ENCODE assay signal across 24 mouse cellular contexts in the genomic region with DNA sequence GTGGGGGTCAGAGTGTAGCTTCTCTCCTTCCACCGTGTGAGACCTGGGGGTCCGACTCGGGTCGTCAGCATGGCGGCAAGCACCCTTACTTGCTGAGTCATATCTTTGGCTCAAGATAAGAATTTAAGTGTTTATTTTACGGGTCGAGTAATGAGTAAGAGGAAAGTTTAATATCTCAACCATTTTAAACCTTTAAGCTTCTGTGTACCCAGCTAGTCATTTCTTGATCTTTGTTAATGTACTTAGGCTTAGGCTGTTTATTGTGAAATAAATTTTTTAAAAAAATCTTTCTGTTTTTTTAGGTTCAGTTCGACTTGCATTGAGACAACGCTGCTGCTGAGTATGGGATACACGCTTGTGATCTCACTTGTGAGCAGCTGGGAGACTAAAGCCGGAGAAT. TPM values are rescaled to one million over a fixed set of nuclear protein-coding genes. Genes with fewer than 3 reads are reported as not detected.
A peak's percentile ranks its signal among the peaks of the same experiment; 100 is the strongest.
DNase-seq lines count a peak whose midpoint lies in the region; ATAC-seq and TF ChIP-seq lines count a peak whose summit lies in the region.
"Had no signal": no experiment of that assay in that cellular context is flagged by ENCODE, and none has a peak within 500 bp of the region (broad histone marks: within the 10 kb centered on the region; RNA-seq: fewer than 3 reads in every experiment).

No protein-coding gene starts in this region.

- DNase-seq in gastrocnemius, postnatal 14 days: peak; percentile 1
- DNase-seq in gastrocnemius, postnatal 36 days: no peak
- peak; percentile 52 for DNase-seq in 3134 (ENCODE audit: extremely low read depth, insufficient read length, low spot score)
- DNase-seq in stomach, postnatal 0 days (ENCODE audit: low spot score): no peak
- no peak for DNase-seq in kidney, postnatal 14 days
- DNase-seq in adrenal gland, adult (ENCODE audit: inconsistent age in 2 of 2, low spot score in 1 of 2): no peak
- DNase-seq: adrenal gland, adult 2 months; B cell, adult 2 months; cerebellum, adult 11 months; cerebellum, adult 2 months; cerebellum, adult 9-11 months; cerebellum, postnatal 25 days; heart, postnatal 36 days had no signal

- ATAC-seq in stomach, postnatal 0 days (ENCODE audit: low FRiP score, low TSS enrichment): peak; percentile 58
- ATAC-seq: forebrain, embryonic 15.5 days; hindbrain, embryonic 16.5 days had no signal

- TF ChIP-seq EP300 in stomach, postnatal 0 days (optimal IDR thresholded peaks at IDR 0.05): no peak

- no peaks in the 10 kb centered on the region for H3K4me1 ChIP-seq in embryonic fibroblast, embryonic 13.5 days (ENCODE audit: control insufficient read depth, insufficient read depth, low read length)
- peaks cover 5% of the 10 kb centered on the region for H3K4me1 ChIP-seq in stomach, postnatal 0 days (replicated peaks; ENCODE audit: control insufficient read depth, insufficient read depth)
- H3K4me1 ChIP-seq: embryonic facial prominence, embryonic 12.5 days; embryonic facial prominence, embryonic 15.5 days; forebrain, embryonic 12.5 days; forebrain, embryonic 15.5 days had no signal

- 25% methylated on average over 11 of the region's 11 CpGs for WGBS in stomach, postnatal 0 days

- TF ChIP-seq CTCF in embryonic fibroblast, embryonic 13.5 days (IDR thresholded peaks at IDR 0.05; ENCODE audit: borderline replicate concordance, insufficient read depth, low read length): no peak
- TF ChIP-seq CTCF in stomach, postnatal 0 days (IDR thresholded peaks at IDR 0.05; ENCODE audit: low read depth): no peak

- intact Hi-C loops in gastrocnemius, postnatal 14 days (cut with DNase I; ENCODE audit: low total_unique reads): no loop called here
- intact Hi-C loops in gastrocnemius, postnatal 36 days (cut with DNase I): no loop called here

- H3K36me3 ChIP-seq in stomach, postnatal 0 days (ENCODE audit: control insufficient read depth, insufficient read depth, low read length): no peaks in the 10 kb centered on the region
- H3K36me3 ChIP-seq: embryonic facial prominence, embryonic 12.5 days; embryonic facial prominence, embryonic 15.5 days; forebrain, embryonic 12.5 days; forebrain, embryonic 15.5 days; heart, embryonic 12.5 days; heart, embryonic 15.5 days; hindbrain, embryonic 10.5 days; hindbrain, embryonic 13.5 days had no signal

- no peak overlapping the region for H3K4me3 ChIP-seq in embryonic fibroblast, embryonic 13.5 days (ENCODE audit: insufficient read depth, low read length)
- H3K4me3 ChIP-seq in stomach, postnatal 0 days (ENCODE audit: low read depth, low read length): no peak overlapping the region
- H3K4me3 ChIP-seq: embryonic facial prominence, embryonic 12.5 days; embryonic facial prominence, embryonic 15.5 days; erythroblast, embryonic 14.5 days; forebrain, embryonic 12.5 days; forebrain, embryonic 15.5 days; heart, embryonic 12.5 days; heart, embryonic 15.5 days; hindbrain, embryonic 10.5 days; hindbrain, embryonic 13.5 days had no signal

- H3K9ac ChIP-seq in stomach, postnatal 0 days (ENCODE audit: low read length): no peak overlapping the region
- H3K9ac ChIP-seq: embryonic facial prominence, embryonic 12.5 days; embryonic facial prominence, embryonic 15.5 days; forebrain, embryonic 12.5 days; forebrain, embryonic 15.5 days; heart, embryonic 12.5 days; heart, embryonic 15.5 days; hindbrain, embryonic 13.5 days had no signal

- no peaks in the 10 kb centered on the region for H3K27me3 ChIP-seq in stomach, postnatal 0 days (ENCODE audit: control insufficient read depth, insufficient read depth, low read length)
- H3K27me3 ChIP-seq: embryonic facial prominence, embryonic 12.5 days; embryonic facial prominence, embryonic 15.5 days; forebrain, embryonic 12.5 days; forebrain, embryonic 15.5 days; heart, embryonic 12.5 days; heart, embryonic 15.5 days; hindbrain, embryonic 13.5 days had no signal

- TF ChIP-seq POLR2A in embryonic fibroblast, embryonic 13.5 days (IDR thresholded peaks at IDR 0.05; ENCODE audit: low read depth, low read length): no peak

- H3K9me3 ChIP-seq in stomach, postnatal 0 days (ENCODE audit: control insufficient read depth, low read length): no peaks in the 10 kb centered on the region
- H3K9me3 ChIP-seq: embryonic facial prominence, embryonic 12.5 days; embryonic facial prominence, embryonic 15.5 days; forebrain, embryonic 12.5 days; forebrain, embryonic 15.5 days; heart, embryonic 12.5 days; heart, embryonic 15.5 days; hindbrain, embryonic 10.5 days; hindbrain, embryonic 13.5 days had no signal

- H3K4me2 ChIP-seq in stomach, postnatal 0 days (replicated peaks; ENCODE audit: low read depth): no peak overlapping the region; the same call in 1 of the 2 replicates
- H3K4me2 ChIP-seq: embryonic facial prominence, embryonic 12.5 days; embryonic facial prominence, embryonic 15.5 days; forebrain, embryonic 12.5 days; forebrain, embryonic 15.5 days; heart, embryonic 12.5 days; heart, embryonic 15.5 days; hindbrain, embryonic 13.5 days had no signal

- peak overlapping the region; percentile 18; the same call in 1 of the 2 replicates for H3K27ac ChIP-seq in embryonic fibroblast, embryonic 13.5 days (ENCODE audit: insufficient read depth, low read length)
- H3K27ac ChIP-seq in stomach, postnatal 0 days (replicated peaks): 0 out of 2 replicates have a peak overlapping the region, but pooled peaks have one; percentile 40
- H3K27ac ChIP-seq: embryonic facial prominence, embryonic 12.5 days; embryonic facial prominence, embryonic 15.5 days; forebrain, embryonic 12.5 days; forebrain, embryonic 15.5 days; heart, embryonic 15.5 days; hindbrain, embryonic 10.5 days; hindbrain, embryonic 13.5 days had no signal

RNA-seq across cellular contexts. Expression of a gene that starts 54.0 kb away (rescaled TPM):
- total RNA-seq in gastrocnemius, postnatal 14 days (2021): 1 to 10 TPM; 5.4 to 6.1 TPM
- total RNA-seq in gastrocnemius, postnatal 36 days (2021): 1 to 10 TPM; 3.1 to 3.4 TPM
- 15.8 and 26.6 TPM in 2 replicates for polyA plus RNA-seq in embryonic fibroblast, embryonic 13.5 days (2011; ENCODE audit: insufficient read length, low read depth, missing spikeins)
- 24.5 and 28.9 TPM in 2 replicates for polyA plus RNA-seq in stomach, postnatal 0 days (2015; fragmentation: Nextera tagmentation; extraction: Ambion mirVana)

Comparison
In these comparisons a context has a peak if more than half of its experiments do, and no peak if none do; other contexts are left out.
1. DNase-seq: peak in gastrocnemius, postnatal 14 days (single experiment) and 3134 (single experiment); none in gastrocnemius, postnatal 36 days (0 of 2), stomach, postnatal 0 days (single experiment), kidney, postnatal 14 days (single experiment) and adrenal gland, adult (0 of 2).